Mouse (Mus musculus): ENCODE data around the gene Hivep2. TPM values are rescaled to one million over a fixed set of nuclear protein-coding genes. Genes with fewer than 3 reads are reported as not detected.

The Hivep2 gene
- polyA plus RNA-seq, 1 experiment from 2014 or later = 21.0 TPM

- no peaks in the 10 kb centered on the region for H3K4me1 ChIP-seq (ENCODE audit: control insufficient read depth, insufficient read depth, low read length)
- H3K27me3 ChIP-seq (ENCODE audit: control insufficient read depth, insufficient read depth, low read length) = no peaks in the 10 kb centered on the region
- H3K9me3 ChIP-seq (ENCODE audit: control insufficient read depth, low read length) = no peaks in the 10 kb centered on the region
- ATAC-seq (ENCODE audit: low read depth) = no peak
- H3K4me3 ChIP-seq (ENCODE audit: low read depth, low read length) = no peak overlapping the region
- no peaks in the 10 kb centered on the region for H3K36me3 ChIP-seq (ENCODE audit: control insufficient read depth, insufficient read depth, low read length)
- no peak overlapping the region for H3K27ac ChIP-seq (ENCODE audit: low read depth, low read length)
- WGBS = 79% methylated on average over 4 of the region's 4 CpGs
- H3K4me2 ChIP-seq (ENCODE audit: low read depth, low read length) = no peak overlapping the region
- no peak overlapping the region for H3K9ac ChIP-seq (replicated peaks; ENCODE audit: low read depth, low read length)
Measured at GRCm38 (mm10) chr10:14189050-14189449, 223.2 kb downstream of the Hivep2 start.

DNA sequence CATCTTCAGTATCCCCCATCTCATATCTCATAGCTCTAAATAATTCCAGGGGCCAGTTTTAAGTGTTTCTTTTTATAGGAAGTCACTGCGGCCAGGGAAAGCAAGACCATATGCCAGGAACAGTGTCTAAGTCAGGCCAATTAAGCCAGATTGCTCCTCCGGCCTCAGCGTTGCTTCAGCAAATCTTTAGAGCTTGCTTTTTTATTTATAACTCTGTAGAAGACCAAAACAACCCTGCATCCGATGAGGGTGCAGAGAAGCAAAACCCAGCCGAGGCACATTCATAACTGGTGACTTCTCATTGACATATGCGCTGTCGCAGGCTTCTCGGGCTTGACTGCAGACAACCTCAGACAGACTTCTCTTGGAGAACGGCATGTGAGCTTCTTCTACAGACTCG lies 225.3 kb downstream of the Hivep2 start:
- no peaks in the 10 kb centered on the region for H3K36me3 ChIP-seq (ENCODE audit: control insufficient read depth, insufficient read depth, low read length)
- H3K4me2 ChIP-seq (ENCODE audit: low read depth, low read length) = no peak overlapping the region
- H3K4me1 ChIP-seq (ENCODE audit: control insufficient read depth, insufficient read depth, low read length) = no peaks in the 10 kb centered on the region
- H3K27ac ChIP-seq (ENCODE audit: low read depth, low read length) = no peak overlapping the region
- H3K4me3 ChIP-seq (ENCODE audit: low read depth, low read length) = no peak overlapping the region
- ATAC-seq (ENCODE audit: low read depth) = no peak
- no peaks in the 10 kb centered on the region for H3K9me3 ChIP-seq (ENCODE audit: control insufficient read depth, low read length)
- no peaks in the 10 kb centered on the region for H3K27me3 ChIP-seq (ENCODE audit: control insufficient read depth, insufficient read depth, low read length)
- 88% methylated on average over 10 of the region's 10 CpGs for WGBS
- H3K9ac ChIP-seq (replicated peaks; ENCODE audit: low read depth, low read length) = no peak overlapping the region

GRCm38 (mm10) chr10:14192156-14192555 lies 226.3 kb downstream of the Hivep2 start:
- Histone ChIP-seq H3K27me3 (ENCODE audit: control insufficient read depth, insufficient read depth, low read length) (no peaks in the 10 kb centered on the region), H3K27ac (ENCODE audit: low read depth, low read length) (no peak overlapping the region), H3K4me2 (ENCODE audit: low read depth, low read length) (no peak overlapping the region), H3K9ac (replicated peaks; ENCODE audit: low read depth, low read length) (no peak overlapping the region), H3K4me1 (ENCODE audit: control insufficient read depth, insufficient read depth, low read length) (no peaks in the 10 kb centered on the region), H3K9me3 (ENCODE audit: control insufficient read depth, low read length) (no peaks in the 10 kb centered on the region), H3K4me3 (ENCODE audit: low read depth, low read length) (no peak overlapping the region), H3K36me3 (ENCODE audit: control insufficient read depth, insufficient read depth, low read length) (no peaks in the 10 kb centered on the region)
- ATAC-seq (ENCODE audit: low read depth) = no peak
- 85% methylated on average over 4 of the region's 4 CpGs for WGBS

DNA sequence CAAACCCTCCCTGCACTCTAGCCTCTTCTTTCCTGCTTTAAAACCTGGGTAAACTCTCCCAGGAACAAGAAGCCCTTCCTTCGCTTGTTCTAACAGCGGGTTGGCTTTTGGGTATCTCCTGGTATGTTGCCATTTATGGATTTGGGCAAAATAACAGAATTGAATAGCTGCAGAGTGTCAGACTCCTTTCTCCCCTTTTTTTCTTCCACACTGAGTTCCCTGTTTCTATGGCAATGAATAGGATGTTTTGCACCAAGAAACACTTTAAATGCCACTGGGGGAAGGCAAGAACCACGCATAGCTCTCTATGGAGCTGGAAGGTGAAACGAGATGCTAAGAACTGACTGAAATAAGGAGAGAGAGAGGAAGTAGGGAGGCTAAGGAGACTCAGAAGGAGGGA lies 227.8 kb downstream of the Hivep2 start:
- ATAC-seq (ENCODE audit: low read depth) = no peak
- 46% methylated on average over 4 of the region's 4 CpGs for WGBS

GRCm38 (mm10) chr10:14195778-14196650 lies 230.1 kb downstream of the Hivep2 start:
- Histone ChIP-seq H3K9ac (replicated peaks; ENCODE audit: low read depth, low read length) (no peak overlapping the region), H3K27me3 (ENCODE audit: control insufficient read depth, insufficient read depth, low read length) (no peaks in the 10 kb centered on the region), H3K4me1 (ENCODE audit: control insufficient read depth, insufficient read depth, low read length) (no peaks in the 10 kb centered on the region), H3K9me3 (ENCODE audit: control insufficient read depth, low read length) (no peaks in the 10 kb centered on the region), H3K4me2 (ENCODE audit: low read depth, low read length) (no peak overlapping the region), H3K36me3 (ENCODE audit: control insufficient read depth, insufficient read depth, low read length) (no peaks in the 10 kb centered on the region), H3K27ac (ENCODE audit: low read depth, low read length) (no peak overlapping the region), H3K4me3 (ENCODE audit: low read depth, low read length) (no peak overlapping the region)
- ATAC-seq (ENCODE audit: low read depth) = peak; percentile 57
- WGBS = 57% methylated on average over 17 of the region's 17 CpGs

More for the DNA sequence above, 227.8 kb downstream of the Hivep2 start:
- Histone ChIP-seq H3K4me1 (ENCODE audit: control insufficient read depth, insufficient read depth, low read length) (no peaks in the 10 kb centered on the region), H3K4me3 (ENCODE audit: low read depth, low read length) (no peak overlapping the region), H3K9me3 (ENCODE audit: control insufficient read depth, low read length) (no peaks in the 10 kb centered on the region), H3K4me2 (ENCODE audit: low read depth, low read length) (no peak overlapping the region), H3K27ac (ENCODE audit: low read depth, low read length) (no peak overlapping the region), H3K9ac (replicated peaks; ENCODE audit: low read depth, low read length) (no peak overlapping the region), H3K36me3 (ENCODE audit: control insufficient read depth, insufficient read depth, low read length) (no peaks in the 10 kb centered on the region), H3K27me3 (ENCODE audit: control insufficient read depth, insufficient read depth, low read length) (no peaks in the 10 kb centered on the region)

DNA sequence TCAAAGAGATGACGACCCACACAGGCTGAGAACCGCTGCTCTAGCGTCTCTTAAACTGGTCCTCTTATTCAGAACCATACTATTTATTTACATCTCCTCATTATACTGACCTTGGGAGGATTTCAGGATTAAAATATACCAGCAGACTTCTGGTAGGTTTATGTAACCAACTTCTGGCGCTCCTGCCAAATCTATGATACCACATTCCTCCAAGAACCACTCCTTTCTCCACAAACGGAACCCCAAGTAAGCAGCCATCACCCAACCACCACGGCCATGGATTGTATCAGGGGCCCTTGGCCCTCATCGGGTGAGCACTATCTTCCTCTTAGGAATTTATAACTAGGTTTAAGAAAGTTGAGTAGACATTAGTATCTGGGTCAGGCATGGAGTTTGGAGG lies 230.9 kb downstream of the Hivep2 start:
- WGBS = 92% methylated on average over 7 of the region's 7 CpGs
- no peaks in the 10 kb centered on the region for H3K36me3 ChIP-seq (ENCODE audit: control insufficient read depth, insufficient read depth, low read length)
- H3K4me1 ChIP-seq (ENCODE audit: control insufficient read depth, insufficient read depth, low read length) = no peaks in the 10 kb centered on the region
- no peak overlapping the region for H3K9ac ChIP-seq (replicated peaks; ENCODE audit: low read depth, low read length)
- H3K4me3 ChIP-seq (ENCODE audit: low read depth, low read length) = no peak overlapping the region
- H3K4me2 ChIP-seq (ENCODE audit: low read depth, low read length) = no peak overlapping the region
- H3K27ac ChIP-seq (ENCODE audit: low read depth, low read length) = no peak overlapping the region
- ATAC-seq (ENCODE audit: low read depth) = no peak
- no peaks in the 10 kb centered on the region for H3K9me3 ChIP-seq (ENCODE audit: control insufficient read depth, low read length)
- H3K27me3 ChIP-seq (ENCODE audit: control insufficient read depth, insufficient read depth, low read length) = no peaks in the 10 kb centered on the region

DNA sequence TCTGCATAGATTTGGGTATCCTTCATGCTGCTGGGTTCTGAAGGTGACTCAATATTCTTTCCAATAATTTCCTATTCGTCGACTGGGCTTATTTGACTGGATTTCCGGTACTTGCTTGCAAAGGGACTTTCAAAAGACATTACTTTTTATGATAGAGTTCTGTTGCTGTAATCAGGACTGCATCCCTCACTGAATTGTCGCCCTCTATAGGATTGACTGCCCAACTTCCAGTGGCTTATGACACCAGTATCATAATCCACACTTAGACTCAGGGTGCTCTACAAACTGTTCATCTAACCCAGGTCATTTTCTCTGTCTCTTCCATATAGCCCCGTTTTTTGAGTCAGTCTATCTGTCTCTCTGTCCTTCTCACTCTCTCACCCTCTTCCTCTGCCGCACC lies 231.4 kb downstream of the Hivep2 start:
- H3K9ac ChIP-seq (replicated peaks; ENCODE audit: low read depth, low read length) = no peak overlapping the region
- H3K9me3 ChIP-seq (ENCODE audit: control insufficient read depth, low read length) = no peaks in the 10 kb centered on the region
- H3K27ac ChIP-seq (ENCODE audit: low read depth, low read length) = no peak overlapping the region
- no peak for ATAC-seq (ENCODE audit: low read depth)
- H3K4me3 ChIP-seq (ENCODE audit: low read depth, low read length) = no peak overlapping the region
- no peaks in the 10 kb centered on the region for H3K36me3 ChIP-seq (ENCODE audit: control insufficient read depth, insufficient read depth, low read length)
- WGBS = 78% methylated on average over 6 of the region's 6 CpGs
- no peaks in the 10 kb centered on the region for H3K27me3 ChIP-seq (ENCODE audit: control insufficient read depth, insufficient read depth, low read length)
- H3K4me1 ChIP-seq (ENCODE audit: control insufficient read depth, insufficient read depth, low read length) = no peaks in the 10 kb centered on the region
- H3K4me2 ChIP-seq (ENCODE audit: low read depth, low read length) = no peak overlapping the region

GRCm38 (mm10) chr10:14199332-14199731 lies 233.5 kb downstream of the Hivep2 start:
- 78% methylated on average over 7 of the region's 7 CpGs for WGBS
- ATAC-seq (ENCODE audit: low read depth) = no peak

DNA sequence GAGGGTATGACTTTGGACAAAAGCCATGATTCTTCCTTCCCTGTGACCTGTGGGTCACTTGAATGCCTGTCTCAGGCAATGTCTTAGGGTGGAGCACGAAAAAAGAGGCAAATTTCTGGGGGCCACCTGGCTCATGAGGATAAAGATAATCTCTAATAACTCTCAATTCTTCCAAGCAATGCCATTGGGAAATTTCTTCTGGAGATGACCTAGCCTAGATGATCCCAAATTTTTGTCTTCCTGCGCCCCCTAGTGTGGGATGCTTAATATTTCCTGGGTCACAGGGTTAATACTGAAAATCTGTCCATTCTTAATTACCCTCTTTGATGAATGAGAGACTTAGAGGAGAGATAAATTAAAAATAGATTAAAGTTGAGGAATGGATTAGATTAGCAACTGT lies 234.4 kb downstream of the Hivep2 start:
- Histone ChIP-seq H3K9ac (replicated peaks; ENCODE audit: low read depth, low read length) (no peak overlapping the region), H3K4me2 (ENCODE audit: low read depth, low read length) (no peak overlapping the region), H3K36me3 (ENCODE audit: control insufficient read depth, insufficient read depth, low read length) (no peaks in the 10 kb centered on the region), H3K4me3 (ENCODE audit: low read depth, low read length) (no peak overlapping the region), H3K27ac (ENCODE audit: low read depth, low read length) (no peak overlapping the region), H3K9me3 (ENCODE audit: control insufficient read depth, low read length) (no peaks in the 10 kb centered on the region), H3K4me1 (ENCODE audit: control insufficient read depth, insufficient read depth, low read length) (no peaks in the 10 kb centered on the region), H3K27me3 (ENCODE audit: control insufficient read depth, insufficient read depth, low read length) (no peaks in the 10 kb centered on the region)
- no peak; the same call in 1 of the 2 replicates for ATAC-seq (ENCODE audit: low read depth)
- WGBS = 9% methylated on average over 2 of the region's 2 CpGs

More at GRCm38 (mm10) chr10:14199332-14199731, 233.5 kb downstream of the Hivep2 start:
- no peaks in the 10 kb centered on the region for H3K4me1 ChIP-seq (ENCODE audit: control insufficient read depth, insufficient read depth, low read length)
- no peak overlapping the region for H3K4me2 ChIP-seq (ENCODE audit: low read depth, low read length)
- H3K36me3 ChIP-seq (ENCODE audit: control insufficient read depth, insufficient read depth, low read length) = no peaks in the 10 kb centered on the region
- no peak overlapping the region for H3K27ac ChIP-seq (ENCODE audit: low read depth, low read length)
- H3K4me3 ChIP-seq (ENCODE audit: low read depth, low read length) = no peak overlapping the region
- no peaks in the 10 kb centered on the region for H3K27me3 ChIP-seq (ENCODE audit: control insufficient read depth, insufficient read depth, low read length)
- H3K9ac ChIP-seq (replicated peaks; ENCODE audit: low read depth, low read length) = no peak overlapping the region
- H3K9me3 ChIP-seq (ENCODE audit: control insufficient read depth, low read length) = no peaks in the 10 kb centered on the region

Data from neural tube, embryonic 14.5 days (tissue).